Mouse (Mus musculus): ENCODE data around the gene Plekha5. TPM values are rescaled to one million over a fixed set of nuclear protein-coding genes. Genes with fewer than 3 reads are reported as not detected.
A peak's percentile ranks its signal among the peaks of the same experiment; 100 is the strongest.

The Plekha5 gene
- polyA plus RNA-seq, 1 experiment from 2014 or later = 5.2 TPM

- H3K9me3 ChIP-seq (ENCODE audit: low read length) = no peaks in the 10 kb centered on the region
- no peaks in the 10 kb centered on the region for H3K27me3 ChIP-seq (ENCODE audit: insufficient read depth, low read length)
- ATAC-seq = no peak
- H3K9ac ChIP-seq (replicated peaks) = no peak overlapping the region
- DNase-seq = no peak
- no peaks in the 10 kb centered on the region for H3K4me1 ChIP-seq (ENCODE audit: insufficient read depth)
- no peak overlapping the region for H3K27ac ChIP-seq (ENCODE audit: low read depth)
- TF ChIP-seq EP300 (IDR thresholded peaks at IDR 0.05; ENCODE audit: low read depth) (no peak), CTCF (IDR thresholded peaks at IDR 0.05; ENCODE audit: low read depth) (no peak)
- no peak overlapping the region for H3K4me2 ChIP-seq (ENCODE audit: low read depth, low read length)
- WGBS (ENCODE audit: insufficient replicate concordance) = 74% methylated on average over 3 of the region's 3 CpGs
- H3K4me3 ChIP-seq (ENCODE audit: low read depth, low read length) = no peak overlapping the region
- no peaks in the 10 kb centered on the region for H3K36me3 ChIP-seq (replicated peaks; ENCODE audit: insufficient read depth, low read length)
Measured at GRCm38 (mm10) chr6:140613822-140614221, 190.0 kb downstream of the Plekha5 start.

DNA sequence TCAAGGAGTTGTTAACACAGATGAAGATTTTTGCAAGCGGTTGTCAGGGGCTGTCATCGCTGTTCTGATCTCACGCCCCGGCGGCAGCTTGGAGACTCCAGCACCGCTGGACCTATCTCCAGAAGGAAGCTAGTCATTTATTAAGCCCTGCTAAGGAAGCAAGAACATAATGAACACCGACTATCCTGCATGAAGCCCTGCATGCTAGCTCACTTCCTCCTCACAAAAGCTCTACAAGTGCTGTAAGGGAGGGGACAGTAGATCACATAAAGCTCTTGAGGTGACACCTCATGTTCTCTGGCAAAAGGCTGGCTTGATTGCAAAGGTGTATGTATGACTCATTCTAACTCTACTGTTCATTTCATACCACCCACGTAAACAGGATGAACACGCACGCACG, 190.9 kb downstream of the Plekha5 start:
- H3K4me3 ChIP-seq (ENCODE audit: low read depth, low read length) = no peak overlapping the region
- DNase-seq (no peak), ATAC-seq (no peak)
- TF ChIP-seq EP300 (IDR thresholded peaks at IDR 0.05; ENCODE audit: low read depth) (no peak), CTCF (IDR thresholded peaks at IDR 0.05; ENCODE audit: low read depth) (no peak)
- no peaks in the 10 kb centered on the region for H3K9me3 ChIP-seq (ENCODE audit: low read length)
- H3K4me1 ChIP-seq (ENCODE audit: insufficient read depth) = peaks cover 3% of the 10 kb centered on the region; the same call in 1 of the 2 replicates
- H3K27me3 ChIP-seq (ENCODE audit: insufficient read depth, low read length) = no peaks in the 10 kb centered on the region
- no peak overlapping the region for H3K4me2 ChIP-seq (ENCODE audit: low read depth, low read length)
- H3K27ac ChIP-seq (ENCODE audit: low read depth) = no peak overlapping the region
- H3K9ac ChIP-seq (replicated peaks) = no peak overlapping the region
- H3K36me3 ChIP-seq (replicated peaks; ENCODE audit: insufficient read depth, low read length) = no peaks in the 10 kb centered on the region
- 68% methylated on average over 11 of the region's 11 CpGs for WGBS (ENCODE audit: insufficient replicate concordance)

GRCm38 (mm10) chr6:140620531-140621349, 196.9 kb downstream of the Plekha5 start:
- Histone ChIP-seq H3K4me3 (ENCODE audit: low read depth, low read length) (no peak overlapping the region), H3K27ac (ENCODE audit: low read depth) (no peak overlapping the region), H3K4me2 (ENCODE audit: low read depth, low read length) (no peak overlapping the region), H3K9me3 (ENCODE audit: low read length) (no peaks in the 10 kb centered on the region), H3K4me1 (ENCODE audit: insufficient read depth) (peaks cover 16% of the 10 kb centered on the region), H3K36me3 (replicated peaks; ENCODE audit: insufficient read depth, low read length) (no peaks in the 10 kb centered on the region), H3K27me3 (ENCODE audit: insufficient read depth, low read length) (no peaks in the 10 kb centered on the region), H3K9ac (replicated peaks) (no peak overlapping the region)
- DNase-seq = no peak
- no peak for ATAC-seq
- 62% methylated on average over 13 of the region's 13 CpGs for WGBS (ENCODE audit: insufficient replicate concordance)
- TF ChIP-seq EP300 (IDR thresholded peaks at IDR 0.05; ENCODE audit: low read depth) (no peak), CTCF (IDR thresholded peaks at IDR 0.05; ENCODE audit: low read depth) (no peak)

- Histone ChIP-seq H3K4me2 (ENCODE audit: low read depth, low read length) (no peak overlapping the region), H3K27me3 (ENCODE audit: insufficient read depth, low read length) (no peaks in the 10 kb centered on the region), H3K4me3 (ENCODE audit: low read depth, low read length) (no peak overlapping the region), H3K9ac (replicated peaks) (no peak overlapping the region), H3K4me1 (ENCODE audit: insufficient read depth) (peaks cover 20% of the 10 kb centered on the region), H3K9me3 (ENCODE audit: low read length) (no peaks in the 10 kb centered on the region), H3K27ac (ENCODE audit: low read depth) (no peak overlapping the region), H3K36me3 (replicated peaks; ENCODE audit: insufficient read depth, low read length) (no peaks in the 10 kb centered on the region)
- DNase-seq = no peak
- 82% methylated on average over 1 of the region's 1 CpGs for WGBS (ENCODE audit: insufficient replicate concordance)
- TF ChIP-seq EP300 (IDR thresholded peaks at IDR 0.05; ENCODE audit: low read depth) (no peak), CTCF (IDR thresholded peaks at IDR 0.05; ENCODE audit: low read depth) (no peak)
- no peak for ATAC-seq
Measured at GRCm38 (mm10) chr6:140621622-140622021, 197.8 kb downstream of the Plekha5 start.

- H3K4me1 ChIP-seq (ENCODE audit: insufficient read depth) = peaks cover 20% of the 10 kb centered on the region
- DNase-seq (no peak), ATAC-seq (peak; percentile 44)
- peak within 1 kb of the TSS; percentile 97 for H3K9ac ChIP-seq (replicated peaks)
- WGBS (ENCODE audit: insufficient replicate concordance) = 50% methylated on average over 30 of the region's 30 CpGs
- TF ChIP-seq CTCF (IDR thresholded peaks at IDR 0.05; ENCODE audit: low read depth) = no peak
- TF ChIP-seq EP300 (IDR thresholded peaks at IDR 0.05; ENCODE audit: low read depth) = no peak
- H3K4me2 ChIP-seq (ENCODE audit: low read depth, low read length) = peak within 1 kb of the TSS; percentile 96
- H3K36me3 ChIP-seq (replicated peaks; ENCODE audit: insufficient read depth, low read length) = no peaks in the 10 kb centered on the region
- no peaks in the 10 kb centered on the region for H3K9me3 ChIP-seq (ENCODE audit: low read length)
- peak within 1 kb of the TSS; percentile 73 for H3K4me3 ChIP-seq (ENCODE audit: low read depth, low read length)
- H3K27me3 ChIP-seq (ENCODE audit: insufficient read depth, low read length) = no peaks in the 10 kb centered on the region
- H3K27ac ChIP-seq (ENCODE audit: low read depth) = peak within 1 kb of the TSS; percentile 86
Measured at GRCm38 (mm10) chr6:140622391-140623225, 198.8 kb downstream of the Plekha5 start, which contains the start of gene Aebp2. Gene Aebp2 (plus strand): TSS chr6:140622663.

Measured in liver, postnatal 0 days (tissue).